Mouse (Mus musculus) midbrain, embryonic 14.5 days (tissue): ENCODE results near the gene Xpnpep2. TPM values are rescaled to one million over a fixed set of nuclear protein-coding genes. Genes with fewer than 3 reads are reported as not detected.

Experiments used
- ATAC-seq: fragments of 200-750 bp; cut with Nextera tagmentation; 2 replicates; pipeline ENCODE4 v1.8.0; 2017; ENCODE audit warnings: moderate number of reproducible peaks, moderate library complexity; ENCODE audit not compliant: low FRiP score, low TSS enrichment
- DNase-seq: peaks from one replicate; pipeline ENCODE4 v3.0.0-alpha.2; 2015
- H3K27ac ChIP-seq: fragments of 300-500 bp; sonication (generic); replicated peaks from 2 replicates; pipeline ENCODE4 v1.5.1; 2014; ENCODE audit warnings: mild to moderate bottlenecking, low read depth, low read length, moderate library complexity
- H3K27me3 ChIP-seq: fragments of 300-500 bp; sonication (generic); 2 replicates; pipeline ENCODE4 v1.6.1; 2014; ENCODE audit warnings: low read length, control low read depth, mixed read lengths; ENCODE audit not compliant: control insufficient read depth, insufficient read depth
- H3K36me3 ChIP-seq: fragments of 300-500 bp; sonication (generic); 2 replicates; pipeline ENCODE4 v1.6.1; 2014; ENCODE audit warnings: low read length, control low read depth; ENCODE audit not compliant: control insufficient read depth, insufficient read depth
- H3K4me1 ChIP-seq: fragments of 300-500 bp; sonication (generic); 2 replicates; pipeline ENCODE4 v1.6.1; 2014; ENCODE audit warnings: mild to moderate bottlenecking, antibody characterized with exemption, low read length, control low read depth; ENCODE audit not compliant: control insufficient read depth, insufficient read depth
- H3K4me2 ChIP-seq: fragments of 300-500 bp; sonication (generic); 2 replicates; pipeline ENCODE4 v1.6.1; 2014; ENCODE audit warnings: mild to moderate bottlenecking, low read length, moderate library complexity
- H3K4me3 ChIP-seq: fragments of 300-500 bp; sonication (generic); replicated peaks from 2 replicates; pipeline ENCODE4 v1.5.1; 2014; ENCODE audit warnings: low read depth, low read length
- H3K9ac ChIP-seq: fragments of 300-500 bp; sonication (generic); replicated peaks from 2 replicates; pipeline ENCODE4 v1.6.1; 2014; ENCODE audit warnings: mild to moderate bottlenecking, low read length, moderate library complexity
- H3K9me3 ChIP-seq: fragments of 300-500 bp; sonication (generic); 2 replicates; pipeline ENCODE4 v1.6.1; 2016; ENCODE audit warnings: low read length, control low read depth, mixed read lengths; ENCODE audit not compliant: control insufficient read depth
- WGBS: fragments of 180-500 bp; shearing (Covaris S2); extraction: QIAGEN DNeasy Blood & Tissue Kit; methylation state at CpG from one replicate; pipeline ENCODE4 v1.1.7; 2014; 5-methylcytosine and 5-hydroxymethylcytosine counted together
- polyA plus RNA-seq: library from polyadenylated mRNA; unstranded; fragments of >200 nt; fragmentation: Nextera tagmentation; extraction: Ambion mirVana; gene quantifications from 2 replicates; pipeline ENCODE4 v1.2.1, GENCODE M21; 2014

The Xpnpep2 gene
- polyA plus RNA-seq, 1 experiment from 2014 or later: 0.75 TPM

- WGBS: 64% methylated on average over 6 of the region's 6 CpGs
- no peak overlapping the region for H3K27ac ChIP-seq
- no peak for DNase-seq
- H3K36me3 ChIP-seq: no peaks in the 10 kb centered on the region
- no peak overlapping the region for H3K4me3 ChIP-seq
- H3K4me2 ChIP-seq: no peak overlapping the region
- no peaks in the 10 kb centered on the region for H3K27me3 ChIP-seq
- H3K9me3 ChIP-seq: no peaks in the 10 kb centered on the region
- no peak overlapping the region for H3K9ac ChIP-seq
- H3K4me1 ChIP-seq: no peaks in the 10 kb centered on the region
- no peak for ATAC-seq
Observed at GRCm38 (mm10) chrX:48138011-48138410, 29.5 kb downstream of the Xpnpep2 start.

- H3K36me3 ChIP-seq: no peaks in the 10 kb centered on the region
- H3K9ac ChIP-seq: no peak overlapping the region
- DNase-seq: peak; percentile 54
- 54% methylated on average over 7 of the region's 7 CpGs for WGBS
- H3K9me3 ChIP-seq: no peaks in the 10 kb centered on the region
- H3K27me3 ChIP-seq: no peaks in the 10 kb centered on the region
- no peak overlapping the region for H3K4me3 ChIP-seq
- no peaks in the 10 kb centered on the region for H3K4me1 ChIP-seq
- no peak for ATAC-seq
- H3K27ac ChIP-seq: no peak overlapping the region
- H3K4me2 ChIP-seq: no peak overlapping the region
Observed at GRCm38 (mm10) chrX:48138539-48139275, 30.2 kb downstream of the Xpnpep2 start.

GRCm38 (mm10) chrX:48139368-48140285 lies 31.1 kb downstream of the Xpnpep2 start:
- no peaks in the 10 kb centered on the region for H3K9me3 ChIP-seq
- peak; percentile 13 for DNase-seq
- no peaks in the 10 kb centered on the region for H3K36me3 ChIP-seq
- no peak overlapping the region for H3K9ac ChIP-seq
- H3K27ac ChIP-seq: no peak overlapping the region
- H3K4me2 ChIP-seq: no peak overlapping the region
- no peak overlapping the region for H3K4me3 ChIP-seq
- 36% methylated on average over 14 of the region's 14 CpGs for WGBS
- ATAC-seq: no peak
- H3K4me1 ChIP-seq: no peaks in the 10 kb centered on the region
- no peaks in the 10 kb centered on the region for H3K27me3 ChIP-seq

- no peaks in the 10 kb centered on the region for H3K9me3 ChIP-seq
- ATAC-seq: no peak
- no peaks in the 10 kb centered on the region for H3K27me3 ChIP-seq
- no peak overlapping the region for H3K9ac ChIP-seq
- H3K27ac ChIP-seq: no peak overlapping the region
- H3K4me3 ChIP-seq: no peak overlapping the region
- H3K4me2 ChIP-seq: no peak overlapping the region
- no peaks in the 10 kb centered on the region for H3K36me3 ChIP-seq
- no peaks in the 10 kb centered on the region for H3K4me1 ChIP-seq
- WGBS: 63% methylated on average over 3 of the region's 3 CpGs
- DNase-seq: no peak
Observed at GRCm38 (mm10) chrX:48140286-48140877, 31.9 kb downstream of the Xpnpep2 start.

GRCm38 (mm10) chrX:48141481-48141880 lies 33.0 kb downstream of the Xpnpep2 start:
- H3K36me3 ChIP-seq: no peaks in the 10 kb centered on the region
- no peak for ATAC-seq
- no peaks in the 10 kb centered on the region for H3K4me1 ChIP-seq
- no peaks in the 10 kb centered on the region for H3K27me3 ChIP-seq
- H3K27ac ChIP-seq: no peak overlapping the region
- H3K9ac ChIP-seq: no peak overlapping the region
- DNase-seq: no peak
- WGBS: 75% methylated on average over 6 of the region's 6 CpGs
- H3K4me2 ChIP-seq: no peak overlapping the region
- no peak overlapping the region for H3K4me3 ChIP-seq
- no peaks in the 10 kb centered on the region for H3K9me3 ChIP-seq

- DNase-seq: no peak
- Histone ChIP-seq H3K4me2 (no peak overlapping the region; the same call in 1 of the 2 replicates), H3K4me3 (no peak overlapping the region), H3K4me1 (no peaks in the 10 kb centered on the region), H3K27me3 (no peaks in the 10 kb centered on the region), H3K9me3 (no peaks in the 10 kb centered on the region), H3K27ac (no peak overlapping the region), H3K36me3 (no peaks in the 10 kb centered on the region), H3K9ac (no peak overlapping the region)
- WGBS: 61% methylated on average over 26 of the region's 26 CpGs
- ATAC-seq: no peak
Observed at GRCm38 (mm10) chrX:48143415-48144335, 35.1 kb downstream of the Xpnpep2 start.

- Histone ChIP-seq H3K4me3 (no peak within 1 kb of the TSS), H3K27ac (no peak within 1 kb of the TSS), H3K4me2 (no peak within 1 kb of the TSS), H3K36me3 (no peaks in the 10 kb centered on the region), H3K9me3 (no peaks in the 10 kb centered on the region), H3K27me3 (no peaks in the 10 kb centered on the region), H3K9ac (no peak within 1 kb of the TSS), H3K4me1 (no peaks in the 10 kb centered on the region)
- 85% methylated on average over 4 of the region's 4 CpGs for WGBS
- DNase-seq (no peak), ATAC-seq (no peak)
Observed at GRCm38 (mm10) chrX:48146262-48146661, 37.7 kb downstream of the Xpnpep2 start, which contains the start of gene Sash3. Sash3 (plus strand) TSS chrX:48146436.

- Histone ChIP-seq H3K9me3 (no peaks in the 10 kb centered on the region), H3K27me3 (no peaks in the 10 kb centered on the region), H3K36me3 (no peaks in the 10 kb centered on the region), H3K27ac (no peak overlapping the region), H3K4me3 (no peak overlapping the region), H3K4me1 (no peaks in the 10 kb centered on the region), H3K9ac (no peak overlapping the region), H3K4me2 (no peak overlapping the region)
- DNase-seq (no peak), ATAC-seq (no peak)
- WGBS: 85% methylated on average over 2 of the region's 2 CpGs
Observed at GRCm38 (mm10) chrX:48147226-48147625, 38.7 kb downstream of the Xpnpep2 start.
